Mouse (Mus musculus): ENCODE measurements at regions not wholly inside any gene's neighbourhood (a gene's known extent, or its start where the extent isn't known, plus 50 kb on each side); places are given as distances from the start of the nearest gene placed in this dataset.
"Not testable (repeated sequence)": the region's sequence is repeated elsewhere in the genome, so short reads cannot be mapped to it uniquely, and the experiment has no call there.

- DNase-seq (ENCODE audit: low spot score) = no peak
- 94% methylated on average over 1 of the region's 1 CpGs for WGBS
- Histone ChIP-seq H3K4me3 (no peak overlapping the region), H3K27ac (replicated peaks) (no peak overlapping the region), H3K27me3 (replicated peaks; ENCODE audit: low read depth, poor library complexity, severe bottlenecking) (no peaks in the 10 kb centered on the region), H3K4me1 (no peaks in the 10 kb centered on the region), H3K36me3 (replicated peaks) (no peaks in the 10 kb centered on the region), H3K9me3 (no peaks in the 10 kb centered on the region)
Observed at GRCm38 (mm10) chr17:94866630-94867029, 116.8 kb upstream of the Mettl4 start.

DNA sequence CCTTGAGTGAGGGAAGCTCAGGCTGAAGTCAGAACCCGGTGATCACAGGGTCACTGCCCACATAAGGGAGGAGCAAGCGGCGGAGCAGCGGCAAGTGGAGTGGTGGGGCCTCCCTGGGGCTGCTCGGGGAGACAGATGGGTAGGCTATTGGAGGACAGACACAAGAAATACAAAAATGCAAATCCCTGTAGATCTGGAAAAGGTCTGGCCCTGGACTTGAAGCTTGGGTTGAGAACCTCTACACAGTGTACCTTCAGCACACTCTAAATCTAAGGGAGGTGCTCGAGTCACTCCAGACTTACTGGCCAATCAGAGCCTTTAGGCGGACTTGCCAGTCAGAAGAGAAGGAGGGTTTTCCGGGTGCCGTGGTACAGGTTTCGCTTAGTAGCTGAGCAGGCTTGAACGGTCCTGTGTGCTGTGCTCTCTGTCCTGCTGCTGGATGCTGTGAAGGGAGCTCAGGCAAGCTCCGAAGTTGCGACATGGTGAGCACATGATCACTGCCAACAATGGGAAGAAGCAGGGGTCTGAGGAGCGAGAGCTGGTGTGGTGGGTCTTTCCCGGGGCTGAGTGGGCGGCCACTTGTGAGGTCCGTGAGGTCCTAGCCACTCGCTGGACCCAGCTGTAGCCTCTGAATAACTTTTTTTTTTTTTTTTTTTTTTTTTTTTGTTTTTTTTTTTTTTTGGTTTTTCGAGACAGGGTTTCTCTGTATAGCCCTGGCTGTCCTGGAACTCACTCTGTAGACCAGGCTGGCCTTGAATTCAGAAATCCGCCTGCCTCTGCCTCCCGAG, 114.9 kb upstream of the Mettl4 start:
- not testable (repeated sequence) for H3K27me3 ChIP-seq (replicated peaks; ENCODE audit: low read depth, poor library complexity, severe bottlenecking); H3K4me1 ChIP-seq; H3K36me3 ChIP-seq (replicated peaks); H3K9me3 ChIP-seq
- 12% methylated on average over 20 of the region's 21 CpGs for WGBS
- Histone ChIP-seq H3K4me3 (peak overlapping the region; percentile 63), H3K27ac (replicated peaks) (peak overlapping the region; percentile 81)
- peak; percentile 83 for DNase-seq (ENCODE audit: low spot score)

- not testable (repeated sequence) for H3K4me1 ChIP-seq; H3K4me3 ChIP-seq; H3K27me3 ChIP-seq (replicated peaks; ENCODE audit: low read depth, poor library complexity, severe bottlenecking); H3K27ac ChIP-seq (replicated peaks); H3K9me3 ChIP-seq; H3K36me3 ChIP-seq (replicated peaks); DNase-seq (ENCODE audit: low spot score)
- WGBS = 93% methylated on average over 4 of the region's 4 CpGs
Observed at GRCm38 (mm10) chr17:94854698-94855097, 104.9 kb upstream of the Mettl4 start.

- DNase-seq (ENCODE audit: low spot score) = peak; percentile 86
- H3K4me1 ChIP-seq = peaks cover 6% of the 10 kb centered on the region
- peak overlapping the region; percentile 80 for H3K4me3 ChIP-seq
- WGBS = 1% methylated on average over 20 of the region's 20 CpGs
- peaks cover 37% of the 10 kb centered on the region for H3K36me3 ChIP-seq (replicated peaks)
- H3K27ac ChIP-seq (replicated peaks) = peak overlapping the region; percentile 90
- peaks cover 6% of the 10 kb centered on the region; the same call in 1 of the 2 replicates for H3K9me3 ChIP-seq
- H3K27me3 ChIP-seq (replicated peaks; ENCODE audit: low read depth, poor library complexity, severe bottlenecking) = no peaks in the 10 kb centered on the region
Observed at GRCm38 (mm10) chr17:94834446-94835117, 84.8 kb upstream of the Mettl4 start.

GRCm38 (mm10) chr17:94834067-94834445, 84.2 kb upstream of the Mettl4 start:
- H3K27me3 ChIP-seq (replicated peaks; ENCODE audit: low read depth, poor library complexity, severe bottlenecking); H3K9me3 ChIP-seq; DNase-seq (ENCODE audit: low spot score); H3K4me1 ChIP-seq: not testable (repeated sequence)
- H3K36me3 ChIP-seq (replicated peaks) = peaks cover 42% of the 10 kb centered on the region
- peak overlapping the region; percentile 80 for H3K4me3 ChIP-seq
- 8% methylated on average over 9 of the region's 9 CpGs for WGBS
- peak overlapping the region; percentile 90 for H3K27ac ChIP-seq (replicated peaks)

DNA sequence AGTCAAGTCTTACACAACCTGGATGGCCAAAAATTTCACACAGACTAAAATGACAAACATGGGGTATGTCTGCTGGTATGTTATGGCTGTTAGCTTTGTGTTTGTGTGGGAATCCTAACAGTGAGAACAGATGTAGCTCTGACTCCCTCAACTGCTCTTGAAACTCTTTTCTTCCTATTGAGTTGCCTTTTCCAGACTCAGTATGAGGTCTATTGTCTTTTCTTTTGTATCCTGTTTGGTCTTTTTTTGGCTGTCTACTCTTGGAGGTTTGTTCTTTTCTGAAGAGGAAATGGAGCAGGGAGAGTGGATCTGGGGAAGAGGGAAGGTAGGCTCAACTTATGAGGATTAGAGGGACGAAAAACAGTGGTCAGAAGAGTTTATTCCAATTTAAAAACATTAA, 76.6 kb upstream of the Mettl4 start:
- WGBS = 85% methylated on average over 1 of the region's 1 CpGs
- peaks cover 86% of the 10 kb centered on the region for H3K36me3 ChIP-seq (replicated peaks)
- H3K9me3 ChIP-seq = peaks cover 45% of the 10 kb centered on the region

DNA sequence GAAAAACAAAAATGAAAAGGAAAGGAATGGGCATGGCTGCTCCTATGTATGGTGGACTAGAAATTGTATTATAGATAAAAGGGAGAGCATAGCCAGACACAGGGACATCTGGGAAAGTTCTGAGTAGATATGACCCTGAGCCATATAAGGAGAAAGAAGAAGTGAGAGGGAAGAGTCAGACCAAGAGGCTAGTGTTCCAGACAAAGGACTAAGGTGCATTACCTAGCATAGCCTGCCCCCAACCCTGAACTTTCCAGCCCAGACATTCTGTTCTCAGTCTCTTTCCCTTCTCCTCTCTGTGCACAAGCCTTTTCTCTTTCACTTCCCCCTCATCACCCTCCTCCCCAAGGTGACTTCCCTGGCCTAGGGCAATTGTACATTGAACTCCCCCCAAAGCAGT, 58.9 kb upstream of the Mettl4 start:
- Histone ChIP-seq H3K27me3 (replicated peaks; ENCODE audit: low read depth, poor library complexity, severe bottlenecking) (no peaks in the 10 kb centered on the region), H3K27ac (replicated peaks) (no peak overlapping the region), H3K4me3 (no peak overlapping the region), H3K9me3 (peaks cover 16% of the 10 kb centered on the region; the same call in 1 of the 2 replicates), H3K4me1 (no peaks in the 10 kb centered on the region), H3K36me3 (replicated peaks) (peaks cover 5% of the 10 kb centered on the region)
- DNase-seq (ENCODE audit: low spot score) = no peak

More for the DNA sequence above, 76.6 kb upstream of the Mettl4 start:
- DNase-seq (ENCODE audit: low spot score); H3K27me3 ChIP-seq (replicated peaks; ENCODE audit: low read depth, poor library complexity, severe bottlenecking); H3K27ac ChIP-seq (replicated peaks); H3K4me3 ChIP-seq; H3K4me1 ChIP-seq: not testable (repeated sequence)

All from embryonic facial prominence, embryonic 10.5 days (tissue).